Mouse (Mus musculus): ENCODE measurements around the gene Oprl1.

The Oprl1 gene

GRCm38 (mm10) chr2:181765251-181765650, 50.4 kb downstream of the Oprl1 start:
- no peak for DNase-seq (ENCODE audit: low spot score in 2 of 2)

GRCm38 (mm10) chr2:181766672-181767557, 52.1 kb downstream of the Oprl1 start:
- DNase-seq (ENCODE audit: low spot score in 2 of 2) = peak in 1 of 2 experiments; percentile 31

DNA sequence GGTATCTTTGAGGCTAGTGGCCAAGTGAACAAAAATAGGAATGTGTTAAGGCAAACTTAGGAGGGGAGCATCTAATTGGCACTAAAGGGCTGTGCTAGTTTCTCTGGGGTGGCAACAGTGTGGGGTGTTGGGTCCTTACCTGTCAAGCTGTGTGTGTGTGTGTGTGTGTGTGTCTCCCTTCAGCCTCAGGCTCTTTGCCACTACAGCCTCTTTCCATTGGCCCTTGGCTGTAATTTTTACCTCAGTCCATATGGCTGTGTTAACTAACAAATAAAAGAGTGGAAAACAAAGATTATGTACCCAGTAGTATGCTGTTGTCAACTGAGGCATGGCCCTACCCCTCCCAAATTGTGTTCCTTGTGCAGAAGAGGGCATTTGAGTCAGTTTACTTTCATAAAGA, 53.6 kb downstream of the Oprl1 start:
- DNase-seq (ENCODE audit: low spot score in 2 of 2) = no peak

DNA sequence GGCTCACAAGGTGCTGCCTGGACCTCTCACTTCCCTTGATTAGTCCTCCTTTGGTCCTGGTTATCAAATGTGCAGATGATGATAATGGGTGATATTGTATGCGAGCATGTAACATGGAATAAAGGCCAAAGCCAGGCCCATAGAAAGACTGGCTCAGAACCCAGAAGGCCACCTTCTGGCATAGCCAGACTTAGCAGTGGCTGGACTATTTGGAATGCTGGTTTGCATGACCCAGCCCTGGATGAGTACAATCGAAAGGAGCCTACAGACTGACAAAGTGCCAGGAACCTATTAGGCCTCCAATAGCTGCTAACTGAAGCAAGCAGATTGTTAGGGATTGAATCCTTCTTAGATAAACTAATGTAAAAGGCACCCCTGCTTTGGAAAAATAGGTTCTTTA, 54.6 kb downstream of the Oprl1 start:
- no peak for DNase-seq (ENCODE audit: low spot score in 2 of 2)

Measured in frontal cortex, postnatal 14 days (tissue).